Mouse (Mus musculus): Measurements from ENCODE around the gene Itgb1bp1. TPM values are rescaled to one million over a fixed set of nuclear protein-coding genes. Genes with fewer than 3 reads are reported as not detected.

Itgb1bp1 gene
- polyA plus RNA-seq, 1 experiment: 23.6 TPM

DNA sequence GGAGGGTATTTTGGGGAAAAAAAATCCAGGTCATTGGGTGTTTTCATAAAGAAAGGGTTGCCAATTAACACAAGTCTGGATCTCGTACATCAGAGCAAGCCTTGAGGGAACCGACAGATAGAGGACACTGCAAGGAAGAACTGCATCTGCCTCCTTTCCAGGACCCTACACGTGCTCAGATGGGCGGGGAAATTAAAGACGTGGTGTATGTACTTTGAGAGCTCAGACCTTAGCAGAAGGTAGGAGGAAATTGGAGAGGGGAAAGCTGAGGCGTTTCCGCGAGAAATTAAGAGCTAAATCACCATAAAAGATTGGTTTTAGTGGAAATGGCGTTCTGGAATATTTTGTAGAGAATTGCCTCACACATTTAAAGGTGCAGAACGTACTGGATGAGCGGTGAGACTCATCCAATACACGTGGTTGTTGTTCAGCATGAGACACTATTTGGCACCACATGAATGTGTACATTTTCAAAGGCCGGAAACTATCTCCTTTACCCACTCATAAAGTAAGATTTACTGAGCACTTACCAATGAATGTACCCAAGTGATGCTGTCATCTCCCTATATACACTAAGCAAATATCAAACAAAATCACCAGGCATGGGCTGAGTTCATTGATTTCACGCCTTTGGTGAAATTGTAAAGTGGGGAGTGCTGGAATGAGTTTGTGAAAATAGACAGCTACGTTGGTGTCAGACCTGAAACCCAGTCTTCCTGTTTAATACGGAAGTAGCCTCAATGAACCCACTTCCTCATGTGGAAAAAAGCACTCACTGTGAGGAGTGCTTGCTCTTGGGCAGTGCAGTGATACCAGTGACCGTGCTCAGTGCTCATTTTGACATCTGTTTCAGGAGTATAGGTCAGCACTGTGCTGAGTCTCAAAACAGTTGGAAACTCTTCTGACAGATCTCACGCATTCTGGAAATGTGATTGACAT, 897 bp upstream of the Itgb1bp1 start:
- WGBS: 23% methylated on average over 18 of the region's 18 CpGs
- peak overlapping the region; percentile 70 for H3K27ac ChIP-seq (ENCODE audit: insufficient read depth, low read depth, low read length)
- TF ChIP-seq CTCF (conservative IDR thresholded peaks at IDR 0.05; ENCODE audit: insufficient read depth, insufficient read length, low read depth, low read length) (no peak), POLR2A (IDR thresholded peaks at IDR 0.05; ENCODE audit: low read depth, low read length) (no peak)
- no peaks in the 10 kb centered on the region for H3K36me3 ChIP-seq (ENCODE audit: control insufficient read depth, insufficient read depth, low read length)
- no peak for DNase-seq
- H3K4me3 ChIP-seq (ENCODE audit: insufficient read depth, low read depth, low read length): peak overlapping the region; percentile 98
- H3K27me3 ChIP-seq (replicated peaks; ENCODE audit: control insufficient read depth, insufficient read depth, low read length): no peaks in the 10 kb centered on the region
- peaks cover 6% of the 10 kb centered on the region for H3K4me1 ChIP-seq (ENCODE audit: control insufficient read depth, insufficient read depth, low read length)

- Histone ChIP-seq H3K27ac (ENCODE audit: insufficient read depth, low read depth, low read length) (peak overlapping the region; percentile 85), H3K27me3 (replicated peaks; ENCODE audit: control insufficient read depth, insufficient read depth, low read length) (no peaks in the 10 kb centered on the region), H3K4me3 (ENCODE audit: insufficient read depth, low read depth, low read length) (peak overlapping the region; percentile 98), H3K36me3 (ENCODE audit: control insufficient read depth, insufficient read depth, low read length) (no peaks in the 10 kb centered on the region), H3K4me1 (ENCODE audit: control insufficient read depth, insufficient read depth, low read length) (peaks cover 6% of the 10 kb centered on the region)
- TF ChIP-seq CTCF (conservative IDR thresholded peaks at IDR 0.05; ENCODE audit: insufficient read depth, insufficient read length, low read depth, low read length) (no peak), POLR2A (IDR thresholded peaks at IDR 0.05; ENCODE audit: low read depth, low read length) (no peak)
- WGBS: under 1% methylated on average over 47 of the region's 47 CpGs
- DNase-seq: no peak
These were observed 409 bp downstream of the Itgb1bp1 start for GRCm38 (mm10) chr12:21285508-21286242.

DNA sequence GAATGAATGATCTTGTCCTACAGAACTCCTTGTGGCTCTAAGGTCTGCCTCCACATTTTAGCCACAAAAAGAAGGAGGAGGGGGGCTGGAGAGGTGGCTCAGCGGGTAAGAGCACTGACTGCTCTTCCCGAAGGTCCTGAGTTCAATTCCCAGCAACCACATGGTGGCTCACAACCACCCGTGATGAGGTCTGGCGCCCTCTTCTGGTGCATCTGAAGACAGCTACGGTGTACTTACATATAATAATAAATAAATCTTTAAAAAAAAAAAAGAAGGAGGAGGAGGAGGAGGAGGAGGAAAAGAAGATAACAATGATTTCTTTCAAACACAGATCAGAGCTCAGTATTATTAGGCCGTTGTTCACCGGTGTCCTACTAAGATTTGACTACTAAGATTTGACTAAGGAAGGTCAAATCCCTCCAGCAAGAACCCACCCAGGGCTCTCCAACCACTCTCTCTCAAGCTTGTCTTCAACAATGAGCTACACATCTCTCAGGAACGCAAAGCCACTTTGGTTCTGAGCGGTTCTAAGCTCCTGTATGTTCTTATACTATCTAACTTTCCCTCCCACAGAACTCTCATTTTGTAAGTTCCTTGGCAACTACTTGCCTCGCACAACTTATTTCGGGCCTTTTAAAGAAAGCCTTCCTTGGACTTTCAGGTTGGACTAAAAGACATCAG, 1.2 kb downstream of the Itgb1bp1 start, which contains the start of gene Cpsf3:
TSS of gene Cpsf3 (plus strand) at position 631 of the 681 bp plus-strand sequence.
- Histone ChIP-seq H3K27me3 (replicated peaks; ENCODE audit: control insufficient read depth, insufficient read depth, low read length) (no peaks in the 10 kb centered on the region), H3K4me3 (ENCODE audit: insufficient read depth, low read depth, low read length) (peak within 1 kb of the TSS; percentile 98), H3K27ac (ENCODE audit: insufficient read depth, low read depth, low read length) (peak within 1 kb of the TSS; percentile 85), H3K4me1 (ENCODE audit: control insufficient read depth, insufficient read depth, low read length) (peaks cover 6% of the 10 kb centered on the region), H3K36me3 (ENCODE audit: control insufficient read depth, insufficient read depth, low read length) (no peaks in the 10 kb centered on the region)
- DNase-seq: no peak
- 57% methylated on average over 11 of the region's 11 CpGs for WGBS
- TF ChIP-seq POLR2A (IDR thresholded peaks at IDR 0.05; ENCODE audit: low read depth, low read length) (no peak), CTCF (conservative IDR thresholded peaks at IDR 0.05; ENCODE audit: insufficient read depth, insufficient read length, low read depth, low read length) (no peak)

DNA sequence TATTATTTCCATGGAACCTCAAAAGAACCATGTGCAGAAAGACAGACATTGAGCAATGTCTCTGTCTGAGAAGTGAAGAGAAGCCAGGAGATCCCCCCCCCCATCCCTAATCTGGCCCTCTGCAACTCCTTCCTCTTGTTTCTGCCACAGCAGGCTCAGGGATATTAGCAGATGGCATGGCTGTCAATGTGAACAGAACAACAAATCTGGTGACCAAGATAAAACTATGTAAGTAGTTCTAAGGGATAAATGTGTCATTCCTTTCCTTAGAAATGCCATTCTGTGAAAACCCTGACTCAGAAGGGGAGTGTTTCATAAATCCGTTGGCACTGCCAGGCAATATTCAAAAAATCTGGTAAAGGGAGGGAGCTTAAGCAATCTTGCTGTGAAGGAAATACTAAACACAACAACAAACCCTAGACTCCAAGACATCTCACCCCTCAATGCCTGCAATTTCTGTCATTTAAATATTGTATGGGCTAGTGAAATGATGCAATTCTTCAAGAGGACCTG, 8.7 kb downstream of the Itgb1bp1 start:
- DNase-seq: no peak
- Histone ChIP-seq H3K36me3 (ENCODE audit: control insufficient read depth, insufficient read depth, low read length) (peaks cover 3% of the 10 kb centered on the region; the same call in 1 of the 2 replicates), H3K4me1 (ENCODE audit: control insufficient read depth, insufficient read depth, low read length) (no peaks in the 10 kb centered on the region), H3K4me3 (ENCODE audit: insufficient read depth, low read depth, low read length) (no peak overlapping the region), H3K27me3 (replicated peaks; ENCODE audit: control insufficient read depth, insufficient read depth, low read length) (no peaks in the 10 kb centered on the region), H3K27ac (ENCODE audit: insufficient read depth, low read depth, low read length) (no peak overlapping the region)
- WGBS: 80% methylated on average over 1 of the region's 1 CpGs
- TF ChIP-seq POLR2A (IDR thresholded peaks at IDR 0.05; ENCODE audit: low read depth, low read length) (no peak), CTCF (conservative IDR thresholded peaks at IDR 0.05; ENCODE audit: insufficient read depth, insufficient read length, low read depth, low read length) (no peak)

DNA sequence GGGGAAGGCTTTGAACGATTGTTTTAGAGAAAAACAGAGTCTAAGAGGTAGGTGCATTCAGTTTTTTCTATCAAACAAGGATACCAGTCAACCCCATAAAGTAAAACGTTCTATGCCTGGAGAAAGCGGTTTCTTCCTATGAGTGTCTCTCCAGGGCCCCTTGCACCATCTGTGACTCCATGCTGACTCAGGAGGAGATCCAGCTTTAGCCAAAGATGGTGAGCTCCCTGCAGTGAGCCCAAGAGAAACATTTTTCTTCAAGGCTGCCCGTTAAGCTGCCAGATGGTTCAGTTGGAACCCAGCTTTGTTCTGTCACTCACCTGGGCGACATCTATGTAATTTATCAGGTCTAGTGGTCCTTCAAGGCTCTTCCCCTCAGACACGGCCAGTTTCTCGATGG, 11.6 kb downstream of the Itgb1bp1 start:
- Histone ChIP-seq H3K36me3 (ENCODE audit: control insufficient read depth, insufficient read depth, low read length) (peaks cover 5% of the 10 kb centered on the region), H3K27me3 (replicated peaks; ENCODE audit: control insufficient read depth, insufficient read depth, low read length) (no peaks in the 10 kb centered on the region), H3K4me1 (ENCODE audit: control insufficient read depth, insufficient read depth, low read length) (no peaks in the 10 kb centered on the region), H3K4me3 (ENCODE audit: insufficient read depth, low read depth, low read length) (no peak overlapping the region), H3K27ac (ENCODE audit: insufficient read depth, low read depth, low read length) (no peak overlapping the region)
- 89% methylated on average over 7 of the region's 7 CpGs for WGBS
- no peak for DNase-seq
- TF ChIP-seq CTCF (conservative IDR thresholded peaks at IDR 0.05; ENCODE audit: insufficient read depth, insufficient read length, low read depth, low read length) (no peak), POLR2A (IDR thresholded peaks at IDR 0.05; ENCODE audit: low read depth, low read length) (no peak)

DNA sequence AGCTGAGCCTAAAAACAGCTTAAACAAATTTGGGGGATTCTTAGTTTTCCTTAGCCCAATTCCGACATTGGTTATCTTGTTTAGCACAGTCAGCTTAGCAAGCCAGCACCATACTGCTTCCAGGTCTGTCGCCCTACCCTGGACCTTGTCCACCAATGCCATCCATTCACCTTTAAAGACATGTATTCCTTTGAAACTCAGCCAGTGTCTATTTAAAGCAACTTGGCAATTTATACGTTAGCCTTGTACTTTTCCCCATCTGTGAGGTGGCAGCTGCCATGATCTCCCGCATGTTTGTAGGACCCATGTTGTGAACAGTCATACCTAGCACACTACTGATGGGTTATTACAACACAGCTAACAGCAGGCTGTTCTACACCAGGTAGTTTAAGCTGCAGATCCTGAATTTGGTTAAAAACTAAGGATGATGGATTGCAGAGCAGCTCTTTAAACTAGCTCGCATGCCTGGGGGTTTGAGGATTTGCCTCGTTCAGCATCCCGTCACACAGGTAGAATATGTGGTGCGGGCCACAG, 17.9 kb downstream of the Itgb1bp1 start:
- WGBS: 90% methylated on average over 8 of the region's 8 CpGs
- Histone ChIP-seq H3K4me3 (ENCODE audit: insufficient read depth, low read depth, low read length) (no peak overlapping the region), H3K4me1 (ENCODE audit: control insufficient read depth, insufficient read depth, low read length) (no peaks in the 10 kb centered on the region), H3K27ac (ENCODE audit: insufficient read depth, low read depth, low read length) (no peak overlapping the region), H3K36me3 (ENCODE audit: control insufficient read depth, insufficient read depth, low read length) (peaks cover 3% of the 10 kb centered on the region), H3K27me3 (replicated peaks; ENCODE audit: control insufficient read depth, insufficient read depth, low read length) (no peaks in the 10 kb centered on the region)
- no peak for DNase-seq
- no peak for TF ChIP-seq CTCF (conservative IDR thresholded peaks at IDR 0.05; ENCODE audit: insufficient read depth, insufficient read length, low read depth, low read length)
